Mouse (Mus musculus) hindbrain, embryonic 12.5 days (tissue): ENCODE measurements at regions not wholly inside any gene's neighbourhood (a gene's known extent, or its start where the extent isn't known, plus 50 kb on each side); places are given as distances from the start of the nearest gene placed in this dataset.
"Not testable (repeated sequence)": the region's sequence is repeated elsewhere in the genome, so short reads cannot be mapped to it uniquely, and the experiment has no call there.

ENCODE experiments used
- ATAC-seq: fragments of 200-750 bp; cut with Nextera tagmentation; 2 replicates; pipeline ENCODE4 v1.8.0; 2017; ENCODE audit warnings: moderate TSS enrichment; ENCODE audit not compliant: low FRiP score
- H3K27ac ChIP-seq: fragments of 300-500 bp; sonication (generic); 2 replicates; pipeline ENCODE4 v1.5.1; 2016; ENCODE audit warnings: mild to moderate bottlenecking
- H3K27me3 ChIP-seq: fragments of 300-500 bp; sonication (generic); 2 replicates; pipeline ENCODE4 v1.6.1; 2016; ENCODE audit warnings: mild to moderate bottlenecking
- H3K36me3 ChIP-seq: fragments of 300-500 bp; sonication (generic); 2 replicates; pipeline ENCODE4 v1.6.1; 2016; ENCODE audit warnings: mild to moderate bottlenecking
- H3K4me1 ChIP-seq: fragments of 300-500 bp; sonication (generic); 2 replicates; pipeline ENCODE4 v1.6.1; 2016
- H3K4me2 ChIP-seq: fragments of 300-500 bp; sonication (generic); replicated peaks from 2 replicates; pipeline ENCODE4 v1.6.1; 2016; ENCODE audit warnings: mild to moderate bottlenecking
- H3K4me3 ChIP-seq: fragments of 300-500 bp; sonication (generic); 2 replicates; pipeline ENCODE4 v1.5.1; 2016; ENCODE audit warnings: mild to moderate bottlenecking
- H3K9ac ChIP-seq: fragments of 300-500 bp; sonication (generic); 2 replicates; pipeline ENCODE4 v1.6.1; 2016; ENCODE audit warnings: mild to moderate bottlenecking, moderate library complexity
- H3K9me3 ChIP-seq: fragments of 300-500 bp; sonication (generic); replicated peaks from 2 replicates; pipeline ENCODE4 v1.6.1; 2016; ENCODE audit warnings: mild to moderate bottlenecking
- WGBS: fragments of 180-500 bp; shearing (Covaris S2); methylation state at CpG from one replicate; pipeline ENCODE4 v1.1.7; 2016; 5-methylcytosine and 5-hydroxymethylcytosine counted together

DNA sequence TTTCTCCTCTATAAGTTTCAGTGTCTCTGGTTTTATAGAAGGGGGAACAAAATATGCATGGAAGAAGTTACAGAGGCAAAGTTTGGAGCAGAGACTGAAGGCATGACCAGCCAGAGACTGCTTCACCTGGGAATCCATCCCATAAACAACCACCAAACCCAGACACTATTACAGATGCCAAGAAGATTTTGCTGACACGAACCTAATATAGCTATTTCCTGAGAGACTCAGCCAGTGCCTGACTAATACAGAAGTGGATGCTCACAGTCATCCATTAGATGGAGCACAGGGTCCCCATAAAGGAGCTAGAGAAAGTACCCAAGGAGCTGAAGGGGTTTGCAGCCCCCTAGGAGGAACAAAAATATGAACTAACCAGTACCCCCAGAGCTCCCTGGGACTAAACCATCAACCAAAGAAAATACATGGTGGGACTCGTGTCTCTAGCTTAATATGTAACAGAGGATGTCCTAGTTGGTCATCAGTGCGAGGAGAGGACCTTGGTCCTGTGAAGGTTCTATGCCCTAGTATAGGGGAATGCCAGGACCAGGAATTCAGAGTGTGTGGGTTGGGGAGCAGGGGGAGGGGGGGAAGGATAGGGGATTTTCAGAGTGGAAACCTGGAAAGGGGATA lies 621.2 kb upstream of the Msl3l2 start:
- H3K9me3 ChIP-seq, H3K4me3 ChIP-seq, ATAC-seq, H3K27ac ChIP-seq, H3K9ac ChIP-seq, H3K27me3 ChIP-seq, H3K4me2 ChIP-seq, H3K36me3 ChIP-seq, H3K4me1 ChIP-seq: not testable (repeated sequence)
- 77% methylated on average over 3 of the region's 3 CpGs for WGBS

DNA sequence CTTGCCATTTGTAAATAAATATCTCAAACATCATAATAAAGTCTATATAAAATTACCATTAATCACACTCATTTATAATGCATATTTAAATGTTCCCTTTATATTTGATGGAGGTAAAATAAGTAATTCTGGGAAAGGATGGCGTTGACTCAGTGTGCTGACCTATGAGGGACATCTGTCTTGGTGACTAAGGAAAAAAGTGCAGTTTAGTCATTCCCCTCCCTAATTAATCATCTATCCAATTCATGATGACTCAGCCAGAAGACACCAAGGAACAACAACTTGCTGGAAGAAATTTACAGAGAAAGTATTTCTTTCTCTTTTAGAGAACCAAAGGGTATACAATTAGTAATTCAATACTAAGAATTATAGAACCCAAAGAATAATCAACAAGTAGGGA lies 584.0 kb upstream of the Msl3l2 start:
- Histone ChIP-seq H3K27ac (no peak overlapping the region), H3K9ac (no peak overlapping the region), H3K4me2 (no peak overlapping the region), H3K27me3 (no peaks in the 10 kb centered on the region), H3K4me1 (no peaks in the 10 kb centered on the region), H3K36me3 (no peaks in the 10 kb centered on the region), H3K9me3 (no peaks in the 10 kb centered on the region), H3K4me3 (no peak overlapping the region)
- no peak for ATAC-seq
- WGBS, result 87% methylated on average over 1 of the region's 1 CpGs

DNA sequence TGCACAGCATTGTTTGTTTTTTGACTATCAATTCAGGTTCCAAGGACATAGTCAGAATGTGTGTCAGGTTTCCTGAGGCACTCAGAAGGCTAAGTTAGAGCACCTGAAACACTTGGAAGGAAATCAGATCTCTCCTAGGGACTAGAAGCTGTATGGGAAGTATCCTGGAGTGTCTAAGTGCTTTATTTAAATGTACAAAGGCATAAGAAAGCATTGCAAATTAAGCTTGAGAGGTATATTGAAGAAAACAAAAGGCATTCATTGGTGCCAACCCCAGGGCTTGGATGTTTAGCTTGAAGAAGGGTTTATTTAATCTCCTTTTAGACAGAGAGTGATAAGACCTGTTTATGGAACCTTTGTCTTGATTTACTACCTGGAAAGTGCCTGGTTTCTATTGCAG lies 569.3 kb upstream of the Msl3l2 start:
- Histone ChIP-seq H3K4me3 (no peak overlapping the region), H3K4me1 (no peaks in the 10 kb centered on the region), H3K4me2 (no peak overlapping the region), H3K9me3 (no peaks in the 10 kb centered on the region), H3K9ac (no peak overlapping the region), H3K27ac (no peak overlapping the region), H3K36me3 (no peaks in the 10 kb centered on the region), H3K27me3 (no peaks in the 10 kb centered on the region)
- ATAC-seq, result no peak

DNA sequence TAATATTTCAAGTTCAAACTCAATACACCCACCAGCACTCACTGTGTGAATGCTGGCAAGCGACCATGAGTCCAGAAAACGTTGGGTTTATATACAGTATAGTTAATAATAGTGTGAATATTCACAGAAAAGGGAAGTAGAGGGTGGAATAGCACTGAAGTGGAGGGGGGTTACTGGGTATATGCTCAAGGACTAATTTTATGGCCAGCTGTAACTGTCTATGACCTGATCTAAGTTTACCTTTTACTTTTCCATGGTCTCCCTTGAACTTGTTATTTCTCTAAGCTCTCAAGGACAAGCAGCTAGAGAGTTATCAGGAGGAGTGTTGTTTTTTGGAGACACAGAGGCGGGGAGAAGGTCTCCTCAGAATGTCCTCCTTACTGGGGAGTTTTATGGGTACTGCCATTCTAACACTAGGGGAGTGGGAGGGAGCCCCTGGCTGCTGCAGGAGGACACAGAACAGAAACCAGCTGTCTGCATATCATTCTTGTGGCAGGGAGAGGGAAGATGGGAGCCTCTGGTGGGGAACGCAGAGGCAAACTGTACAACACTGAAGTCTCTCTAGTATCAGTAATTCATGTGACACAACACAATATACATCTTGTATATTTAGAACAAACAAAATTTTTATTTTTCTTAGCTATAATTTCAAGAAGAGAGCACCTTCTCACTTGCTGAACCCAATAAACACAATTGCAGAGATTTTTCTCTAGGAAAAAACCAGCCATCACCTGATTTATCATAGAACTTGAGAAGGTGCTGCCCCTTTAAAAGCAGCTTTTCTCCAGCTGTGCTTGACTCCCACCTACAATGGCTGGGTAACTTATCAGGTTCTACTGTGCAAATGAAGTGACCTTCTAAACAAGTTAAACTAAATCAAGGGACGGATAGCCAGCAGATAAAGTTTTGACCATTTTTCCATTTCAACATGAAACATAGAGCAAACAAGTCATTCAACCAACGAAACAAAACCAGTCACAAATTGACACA lies 560.0 kb upstream of the Msl3l2 start:
- no peak for ATAC-seq
- Histone ChIP-seq H3K4me1 (no peaks in the 10 kb centered on the region), H3K27me3 (no peaks in the 10 kb centered on the region), H3K27ac (no peak overlapping the region), H3K9ac (no peak overlapping the region), H3K4me2 (no peak overlapping the region), H3K36me3 (no peaks in the 10 kb centered on the region), H3K4me3 (no peak overlapping the region), H3K9me3 (no peaks in the 10 kb centered on the region)
- WGBS, result 83% methylated on average over 6 of the region's 6 CpGs

DNA sequence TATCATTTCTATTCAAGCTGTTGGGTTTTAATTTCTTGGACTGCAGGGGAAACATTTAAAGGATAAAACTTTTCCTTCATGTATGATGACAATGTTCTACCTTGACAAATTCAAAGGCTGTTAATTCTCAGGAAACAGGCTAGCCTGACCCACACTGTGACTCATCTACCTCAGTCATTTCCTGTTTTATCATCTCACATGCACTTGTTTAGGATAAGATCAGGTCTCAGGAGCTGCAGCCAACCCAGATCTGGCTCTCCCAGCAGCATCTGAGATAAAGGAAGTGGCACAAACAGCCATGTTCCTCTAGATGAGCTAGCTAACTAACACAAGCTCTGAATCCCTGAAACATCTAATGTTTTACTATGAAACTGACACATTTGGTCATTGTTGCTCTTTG lies 541.8 kb upstream of the Msl3l2 start:
- Histone ChIP-seq H3K4me2 (no peak overlapping the region), H3K27me3 (no peaks in the 10 kb centered on the region), H3K4me1 (no peaks in the 10 kb centered on the region), H3K36me3 (no peaks in the 10 kb centered on the region), H3K9me3 (no peaks in the 10 kb centered on the region), H3K9ac (no peak overlapping the region), H3K4me3 (no peak overlapping the region), H3K27ac (no peak overlapping the region)
- no peak for ATAC-seq

DNA sequence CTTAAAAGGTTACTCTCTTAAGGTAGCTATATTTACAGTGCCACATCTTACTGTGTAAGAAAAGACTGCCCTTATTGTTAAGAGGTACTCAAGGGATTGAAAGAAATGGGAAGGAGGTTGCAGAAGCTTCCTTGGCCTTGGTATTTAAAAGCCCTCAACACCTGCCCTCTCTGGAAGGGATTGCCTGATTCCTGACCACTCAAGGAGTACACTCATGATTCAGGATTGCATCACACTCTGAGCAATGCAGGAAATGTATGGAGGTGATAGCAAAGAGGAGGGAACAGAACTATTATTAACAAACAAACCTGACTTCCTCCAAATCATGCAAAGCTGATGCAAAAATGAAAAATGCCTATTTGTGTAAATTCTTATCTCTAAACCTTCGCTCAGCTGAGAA lies 534.0 kb upstream of the Msl3l2 start:
- Histone ChIP-seq H3K27ac (no peak overlapping the region), H3K4me2 (no peak overlapping the region), H3K9me3 (no peaks in the 10 kb centered on the region), H3K9ac (no peak overlapping the region), H3K27me3 (no peaks in the 10 kb centered on the region), H3K4me1 (no peaks in the 10 kb centered on the region), H3K4me3 (no peak overlapping the region), H3K36me3 (no peaks in the 10 kb centered on the region)
- 100% methylated on average over 1 of the region's 1 CpGs for WGBS
- no peak for ATAC-seq

DNA sequence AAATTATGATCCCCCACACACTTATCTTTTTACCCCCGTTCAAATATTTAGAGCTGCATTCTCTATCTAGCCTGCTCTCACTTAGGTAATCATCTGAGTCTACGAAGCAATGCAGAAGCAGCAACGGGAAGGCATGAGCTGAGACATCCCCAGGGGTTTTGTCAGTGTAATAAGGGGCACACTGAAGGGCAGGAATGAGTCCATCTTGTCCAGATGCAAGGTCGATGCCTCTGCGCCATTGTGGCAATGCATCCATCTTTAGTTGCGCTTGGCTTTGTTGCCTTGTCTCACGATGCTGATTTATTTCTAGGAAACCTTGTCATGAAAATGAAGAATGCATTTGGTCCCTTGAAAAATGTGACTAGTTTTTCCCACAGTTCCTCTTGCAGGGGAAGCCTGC lies 515.7 kb upstream of the Msl3l2 start:
- Histone ChIP-seq H3K36me3 (no peaks in the 10 kb centered on the region), H3K27ac (peak overlapping the region; percentile 40; the same call in 1 of the 2 replicates), H3K4me3 (no peak overlapping the region), H3K9ac (no peak overlapping the region), H3K4me1 (peaks cover 6% of the 10 kb centered on the region; the same call in 1 of the 2 replicates), H3K9me3 (no peaks in the 10 kb centered on the region), H3K27me3 (no peaks in the 10 kb centered on the region), H3K4me2 (no peak overlapping the region)
- 52% methylated on average over 7 of the region's 7 CpGs for WGBS
- peak; percentile 66; the same call in 1 of the 2 replicates for ATAC-seq

DNA sequence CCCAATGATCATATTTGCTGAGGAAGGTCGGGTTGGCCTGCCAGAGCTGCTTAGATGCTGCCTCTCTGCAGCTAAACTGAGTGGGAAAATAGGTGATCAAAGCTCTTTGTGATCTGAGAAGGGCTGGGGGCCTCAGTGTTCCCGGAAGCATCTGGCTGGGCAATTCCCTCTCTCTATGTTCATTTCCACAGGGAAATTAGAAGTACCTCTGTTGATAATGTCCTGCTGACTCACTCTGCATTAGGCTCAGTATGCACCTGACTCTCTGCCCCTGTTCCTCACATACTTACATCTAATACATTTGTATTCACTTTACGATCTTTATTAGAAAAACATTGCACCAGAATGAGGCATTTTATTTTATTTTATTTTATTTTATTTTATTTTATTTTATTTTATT lies 514.8 kb upstream of the Msl3l2 start:
- Histone ChIP-seq H3K4me2 (no peak overlapping the region), H3K27ac (no peak overlapping the region), H3K27me3 (no peaks in the 10 kb centered on the region), H3K36me3 (no peaks in the 10 kb centered on the region), H3K4me1 (peaks cover 6% of the 10 kb centered on the region; the same call in 1 of the 2 replicates), H3K4me3 (no peak overlapping the region), H3K9ac (no peak overlapping the region), H3K9me3 (no peaks in the 10 kb centered on the region)
- ATAC-seq, result peak; percentile 61; the same call in 1 of the 2 replicates
- WGBS, result 58% methylated on average over 3 of the region's 3 CpGs

DNA sequence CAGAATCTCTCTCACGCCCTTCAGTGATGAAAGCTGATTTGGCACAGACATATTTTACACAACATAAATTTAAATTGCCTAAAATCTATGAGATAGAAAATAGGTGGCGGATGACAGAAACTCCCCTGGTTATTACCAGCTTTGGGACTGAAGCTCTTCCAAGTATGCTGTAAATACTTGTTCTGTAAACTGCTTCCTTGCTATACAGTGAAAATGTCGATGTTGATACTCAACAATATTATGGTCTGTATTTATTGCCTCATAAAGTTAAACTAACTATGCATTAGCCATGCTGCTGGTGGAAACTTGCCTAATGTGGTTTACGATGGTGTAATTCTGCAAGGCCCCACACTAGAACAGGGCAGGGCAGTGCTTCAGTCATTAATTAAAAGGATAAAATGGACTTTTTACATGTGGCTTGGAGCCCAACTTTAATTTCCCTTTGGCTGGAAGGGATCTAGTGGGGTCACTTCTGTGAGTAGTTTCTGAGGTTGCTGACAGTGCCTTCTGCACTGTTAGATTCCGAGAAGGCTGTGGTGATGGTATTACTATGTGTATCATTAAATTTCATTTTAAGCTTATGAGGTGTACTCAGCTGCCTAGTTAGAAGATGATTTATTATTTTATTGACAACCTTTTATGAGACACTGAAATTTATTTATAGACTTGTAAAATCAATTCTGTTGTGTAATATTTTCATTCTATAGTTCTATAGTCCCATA lies 482.0 kb upstream of the Msl3l2 start:
- H3K4me1 ChIP-seq, result no peaks in the 10 kb centered on the region

DNA sequence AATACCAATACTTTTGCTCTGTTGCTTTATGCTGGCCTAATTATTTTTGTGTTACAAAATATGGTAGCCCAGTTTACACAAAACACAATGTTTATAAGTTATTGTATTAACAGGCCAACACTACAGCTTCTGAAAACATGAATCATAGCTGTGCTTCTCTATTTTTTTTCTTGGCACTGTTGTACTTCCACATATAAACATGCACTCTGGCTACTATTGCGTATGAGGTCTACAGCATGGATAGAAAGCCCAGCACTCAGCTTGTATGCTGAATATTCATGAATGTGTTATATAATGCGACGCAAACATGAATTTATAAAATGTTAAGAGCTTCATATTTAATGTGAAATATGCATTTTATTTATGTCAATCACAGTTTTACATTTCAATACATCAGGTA lies 465.4 kb upstream of the Msl3l2 start:
- Histone ChIP-seq H3K4me1 (no peaks in the 10 kb centered on the region), H3K36me3 (no peaks in the 10 kb centered on the region), H3K27ac (no peak overlapping the region), H3K9me3 (no peaks in the 10 kb centered on the region), H3K4me3 (no peak overlapping the region), H3K4me2 (no peak overlapping the region), H3K27me3 (no peaks in the 10 kb centered on the region), H3K9ac (no peak overlapping the region)
- WGBS, result 81% methylated on average over 3 of the region's 3 CpGs
- ATAC-seq, result no peak

More for the DNA sequence above, 482.0 kb upstream of the Msl3l2 start:
- Histone ChIP-seq H3K9ac (no peak overlapping the region), H3K4me2 (no peak overlapping the region), H3K9me3 (no peaks in the 10 kb centered on the region), H3K27ac (no peak overlapping the region), H3K36me3 (no peaks in the 10 kb centered on the region), H3K27me3 (no peaks in the 10 kb centered on the region), H3K4me3 (no peak overlapping the region)
- no peak for ATAC-seq
- WGBS, result 92% methylated on average over 5 of the region's 5 CpGs
